Mouse (Mus musculus) lung, adult 2 months (tissue): ENCODE results near the gene Stxbp1.

Experiments
- CTCF ChIP-seq: fragments of 200-500 bp; IDR thresholded peaks from 2 replicates; pipeline ENCODE4 v1.5.1; 2011; ENCODE audit warnings: mild to moderate bottlenecking, low read length, control low read depth; ENCODE audit not compliant: insufficient read depth
- POLR2A ChIP-seq: fragments of 200-500 bp; IDR thresholded peaks from 2 replicates; pipeline ENCODE4 v1.6.1; 2011; ENCODE audit warnings: low read depth, mild to moderate bottlenecking, control low read depth, low read length, borderline replicate concordance; ENCODE audit errors: extremely low read depth

DNA sequence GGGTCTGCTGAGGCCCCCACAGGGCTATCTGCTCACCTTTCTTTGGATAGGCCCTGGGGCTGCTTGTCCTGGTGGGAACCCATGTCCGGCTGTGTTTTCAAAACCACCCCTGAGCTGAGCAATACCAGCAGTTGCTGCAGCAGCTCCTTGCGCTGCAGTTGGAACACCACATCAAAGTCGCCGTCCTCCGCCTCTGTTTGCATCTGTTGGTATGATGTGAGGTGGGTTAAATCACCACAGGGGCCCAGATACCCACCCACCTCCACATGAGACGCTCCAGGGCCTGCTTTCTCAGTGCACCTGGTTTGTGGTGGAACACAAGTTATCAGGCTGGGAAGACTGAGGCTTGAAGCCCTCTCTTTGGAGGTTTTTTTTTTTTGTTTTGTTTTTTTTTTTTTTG is 69.0 kb downstream of the Stxbp1 start:
- TF ChIP-seq CTCF (no peak), POLR2A (no peak)
